Mouse (Mus musculus): Measurements from ENCODE around the gene Rpgrip1l. TPM values are rescaled to one million over a fixed set of nuclear protein-coding genes. Genes with fewer than 3 reads are reported as not detected.

Rpgrip1l gene
- polyA plus RNA-seq, 1 experiment from 2014 or later, result 8.2 TPM

DNA sequence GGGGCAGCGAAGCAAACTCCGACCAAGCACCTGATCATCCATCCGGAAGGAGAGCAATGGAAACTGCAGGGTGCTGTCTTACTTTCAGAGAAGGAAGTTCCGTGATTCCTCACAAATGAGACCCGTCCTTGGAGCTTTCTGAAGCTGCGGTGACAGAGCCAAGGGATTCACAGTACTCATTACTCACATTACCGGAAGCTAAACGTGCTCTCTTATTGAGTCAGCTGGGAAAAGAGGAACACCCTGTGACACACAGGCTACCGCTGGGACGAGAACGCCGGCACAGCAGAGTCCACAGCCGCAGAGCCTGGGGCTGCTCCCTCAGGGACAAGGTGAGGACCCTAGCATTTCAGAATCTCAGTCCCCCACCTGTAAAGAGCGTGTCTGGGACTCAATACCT is 136.9 kb downstream of the Rpgrip1l start:
- no peaks in the 10 kb centered on the region for H3K36me3 ChIP-seq
- no peak overlapping the region for H3K9ac ChIP-seq
- no peak overlapping the region for H3K4me3 ChIP-seq
- no peaks in the 10 kb centered on the region for H3K4me1 ChIP-seq (replicated peaks)
- H3K9me3 ChIP-seq (replicated peaks), result no peaks in the 10 kb centered on the region
- no peaks in the 10 kb centered on the region for H3K27me3 ChIP-seq (replicated peaks)
- no peak overlapping the region for H3K4me2 ChIP-seq
- no peak for ATAC-seq (ENCODE audit: insufficient number of reproducible peaks, low FRiP score)
- WGBS, result 76% methylated on average over 14 of the region's 14 CpGs
- H3K27ac ChIP-seq (ENCODE audit: poor library complexity, severe bottlenecking), result no peak overlapping the region

GRCm38 (mm10) chr8:91171605-91172004 is 141.5 kb downstream of the Rpgrip1l start:
- Histone ChIP-seq H3K4me2 (no peak overlapping the region), H3K9me3 (replicated peaks) (no peaks in the 10 kb centered on the region), H3K4me1 (replicated peaks) (no peaks in the 10 kb centered on the region), H3K27ac (ENCODE audit: poor library complexity, severe bottlenecking) (no peak overlapping the region), H3K36me3 (no peaks in the 10 kb centered on the region), H3K9ac (no peak overlapping the region), H3K4me3 (no peak overlapping the region), H3K27me3 (replicated peaks) (no peaks in the 10 kb centered on the region)
- WGBS, result 82% methylated on average over 13 of the region's 13 CpGs
- ATAC-seq (ENCODE audit: insufficient number of reproducible peaks, low FRiP score), result no peak

DNA sequence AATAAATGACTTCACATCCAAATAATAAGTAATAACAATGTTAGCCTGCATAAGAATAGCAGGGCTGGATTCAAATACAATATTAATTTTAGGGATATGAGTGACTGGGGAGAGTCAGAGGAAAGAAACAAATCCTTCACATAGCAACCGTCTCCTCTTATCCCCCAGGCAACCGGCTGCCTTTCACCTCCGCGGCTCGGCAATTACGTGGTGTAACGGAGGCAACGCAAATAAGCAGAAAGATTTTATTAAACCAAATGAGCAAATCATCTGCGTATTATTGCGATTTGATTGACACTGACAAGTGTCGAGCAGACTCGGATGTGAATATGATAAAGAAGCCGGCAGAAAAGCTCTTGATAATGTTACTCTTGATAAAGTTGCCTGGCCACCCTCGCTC is 142.1 kb downstream of the Rpgrip1l start:
- Histone ChIP-seq H3K27ac (ENCODE audit: poor library complexity, severe bottlenecking) (no peak overlapping the region), H3K4me2 (no peak overlapping the region), H3K4me1 (replicated peaks) (no peaks in the 10 kb centered on the region), H3K36me3 (no peaks in the 10 kb centered on the region), H3K9me3 (replicated peaks) (no peaks in the 10 kb centered on the region), H3K4me3 (no peak overlapping the region), H3K9ac (no peak overlapping the region), H3K27me3 (replicated peaks) (no peaks in the 10 kb centered on the region)
- no peak for ATAC-seq (ENCODE audit: insufficient number of reproducible peaks, low FRiP score)
- 77% methylated on average over 14 of the region's 14 CpGs for WGBS

DNA sequence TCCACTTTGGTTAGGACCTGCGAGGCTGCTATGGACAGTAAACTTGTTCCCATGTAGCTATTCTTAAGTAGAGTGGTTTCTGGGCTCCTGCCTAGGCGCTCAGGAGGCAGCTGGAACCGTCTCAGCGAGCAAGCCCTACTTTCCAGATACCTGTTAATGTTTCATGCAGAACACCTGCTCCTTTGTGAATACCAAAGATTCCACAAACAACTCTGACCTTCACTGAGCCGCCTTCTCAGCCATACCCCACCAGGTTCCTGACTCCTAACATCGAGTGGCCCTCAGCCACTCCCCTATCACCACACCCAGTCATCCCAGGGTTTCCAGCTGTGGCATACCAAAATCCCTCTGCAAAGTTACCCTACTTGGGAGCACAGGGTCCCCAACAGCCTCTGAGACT is 142.9 kb downstream of the Rpgrip1l start:
- no peak for ATAC-seq (ENCODE audit: insufficient number of reproducible peaks, low FRiP score)
- WGBS, result 78% methylated on average over 6 of the region's 6 CpGs
- Histone ChIP-seq H3K9ac (no peak overlapping the region), H3K27me3 (replicated peaks) (no peaks in the 10 kb centered on the region), H3K27ac (ENCODE audit: poor library complexity, severe bottlenecking) (no peak overlapping the region), H3K4me1 (replicated peaks) (no peaks in the 10 kb centered on the region), H3K9me3 (replicated peaks) (no peaks in the 10 kb centered on the region), H3K4me3 (no peak overlapping the region), H3K36me3 (no peaks in the 10 kb centered on the region), H3K4me2 (no peak overlapping the region)

Other genes with a start within 250 kb of the Rpgrip1l start
- 18.5 and 21.1 TPM in 2 replicates for gene Rbl2, start 243.2 kb downstream of the Rpgrip1l start, polyA plus RNA-seq (2016; fragmentation: Nextera tagmentation; extraction: Ambion mirVana)
- gene Aktip, start 113.3 kb downstream of the Rpgrip1l start, polyA plus RNA-seq (2016; fragmentation: Nextera tagmentation; extraction: Ambion mirVana), result 40.2 and 42.0 TPM in 2 replicates
- gene Fto, start 263 bp upstream of the Rpgrip1l start, polyA plus RNA-seq (2016; fragmentation: Nextera tagmentation; extraction: Ambion mirVana), result 76.6 and 76.7 TPM in 2 replicates

Data from heart, embryonic 12.5 days (tissue).